Mouse (Mus musculus) brain, adult 2 months (tissue): Measurements from ENCODE around the gene Dpp7.

Source experiments
- DNase-seq: peaks from one replicate; pipeline ENCODE4 v3.0.0; 2011; ENCODE audit warnings: low read depth, low spot score

The Dpp7 gene

GRCm38 (mm10) chr2:25365091-25365761, 9.1 kb upstream of the Dpp7 start, which contains the start of gene Uap1l1:
Gene Uap1l1 (minus strand): TSS chr2:25365682.
- peak; percentile 76 for DNase-seq

- DNase-seq: no peak
Measured at GRCm38 (mm10) chr2:25364761-25365090, 8.6 kb upstream of the Dpp7 start.

- no peak for DNase-seq
Measured at GRCm38 (mm10) chr2:25364313-25364712, 8.2 kb upstream of the Dpp7 start.

DNA sequence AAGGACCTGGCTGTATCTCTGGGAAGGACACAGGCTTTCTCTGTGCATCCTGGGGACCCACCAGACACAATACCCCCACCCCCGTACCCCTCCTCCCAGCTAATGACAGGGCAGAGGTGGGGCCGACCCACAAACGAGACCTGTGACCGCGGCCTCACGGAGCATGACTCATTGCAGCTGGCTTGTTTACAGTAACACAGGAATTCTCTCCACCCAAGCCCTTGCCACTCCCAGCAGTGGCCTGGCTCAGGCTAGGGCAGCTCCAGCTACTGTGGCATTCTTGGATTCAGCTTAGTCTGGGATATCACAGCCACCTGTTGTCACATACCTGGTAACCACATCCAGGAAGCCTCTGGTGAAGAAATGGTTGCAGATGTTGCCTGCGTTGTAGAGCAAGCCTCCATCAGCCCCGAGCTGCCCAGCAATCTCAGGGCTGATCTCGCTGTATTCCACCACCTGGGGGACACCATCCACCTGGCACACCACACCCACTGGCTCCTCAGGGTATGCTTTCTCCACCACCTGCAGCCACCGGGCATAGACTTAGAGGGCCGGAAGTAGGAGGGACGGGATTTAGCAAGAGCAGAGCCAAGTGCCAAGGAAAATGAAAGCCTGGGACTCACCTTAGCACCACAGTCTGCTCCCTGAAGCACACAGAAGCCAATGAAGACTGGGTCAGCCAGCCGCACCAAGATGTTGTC, 7.5 kb upstream of the Dpp7 start:
- no peak for DNase-seq

GRCm38 (mm10) chr2:25359848-25360247, 3.7 kb upstream of the Dpp7 start:
- no peak for DNase-seq

DNA sequence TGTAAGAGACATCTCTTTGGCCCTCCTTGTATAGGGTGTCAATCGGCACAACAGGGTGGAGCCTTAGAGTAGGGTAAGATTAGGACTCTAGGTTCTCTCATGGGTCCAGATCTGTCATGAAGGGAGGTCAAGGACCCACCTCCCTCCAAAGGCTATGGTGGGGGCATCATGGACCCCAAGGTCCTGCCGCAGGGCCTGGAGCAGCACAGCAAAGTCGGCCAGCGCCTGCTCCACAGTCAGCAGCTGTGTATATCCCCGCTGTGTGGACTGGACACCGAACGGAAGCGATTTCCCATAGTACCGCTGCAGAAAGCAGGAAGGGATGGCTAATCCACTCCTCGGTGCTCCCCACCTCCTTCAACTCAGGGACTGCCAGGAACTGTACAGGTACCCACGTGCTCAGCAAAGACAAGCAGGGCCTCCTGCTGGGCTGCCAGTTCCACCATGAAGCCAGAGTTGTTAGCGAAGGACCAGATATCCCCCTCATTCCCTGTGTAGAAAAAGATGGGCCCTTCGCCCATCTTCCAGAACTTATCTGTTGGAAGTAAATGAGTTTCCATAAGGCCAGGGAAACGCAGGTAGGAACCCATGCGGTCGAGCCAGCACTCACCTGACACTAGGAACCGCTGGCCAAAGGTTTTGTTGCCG, 616 bp downstream of the Dpp7 start:
- DNase-seq: no peak

GRCm38 (mm10) chr2:25354211-25354610, 1.9 kb downstream of the Dpp7 start:
- no peak for DNase-seq

DNA sequence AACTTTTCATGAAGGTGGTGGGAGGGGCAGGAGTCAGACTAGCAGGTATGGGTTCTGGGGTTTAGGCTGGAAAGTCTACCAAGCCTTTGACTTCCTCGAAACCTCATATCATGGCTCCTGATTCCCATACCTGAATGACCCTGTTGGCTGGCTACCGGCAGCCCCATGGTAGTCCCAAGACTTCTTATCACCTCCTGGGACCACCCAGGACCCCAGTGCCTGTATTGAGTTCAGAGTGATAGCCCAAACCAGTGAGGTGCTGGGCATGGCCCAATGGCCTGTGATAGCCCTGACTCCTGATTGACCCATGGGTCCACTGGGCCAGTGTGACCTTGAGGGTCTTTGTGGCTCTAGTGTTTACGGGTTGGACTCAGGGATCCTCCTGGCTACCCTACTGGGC, 5.5 kb downstream of the Dpp7 start:
- no peak for DNase-seq

- no peak for DNase-seq
Measured at GRCm38 (mm10) chr2:25349499-25349898, 6.7 kb downstream of the Dpp7 start.

DNA sequence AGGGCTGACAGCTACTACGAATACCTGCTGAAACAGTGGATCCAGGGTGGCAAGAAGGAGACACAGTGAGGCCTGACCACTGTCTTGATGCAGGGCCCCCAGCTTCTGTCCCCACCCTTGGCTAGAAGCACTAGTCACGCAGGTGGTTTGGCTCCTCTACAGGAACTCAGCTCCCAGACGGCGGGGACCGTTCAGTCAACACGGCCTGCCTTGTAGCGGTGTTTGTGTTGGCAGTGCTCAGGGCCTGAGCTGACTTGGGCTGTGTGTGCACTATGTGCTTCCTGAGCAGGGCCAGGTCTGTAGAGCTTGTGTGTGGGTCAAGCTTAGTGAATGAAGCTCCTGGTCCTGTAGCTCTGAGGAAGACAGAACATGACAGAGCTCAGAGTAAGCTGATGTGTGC, 8.0 kb downstream of the Dpp7 start:
- no peak for DNase-seq

DNA sequence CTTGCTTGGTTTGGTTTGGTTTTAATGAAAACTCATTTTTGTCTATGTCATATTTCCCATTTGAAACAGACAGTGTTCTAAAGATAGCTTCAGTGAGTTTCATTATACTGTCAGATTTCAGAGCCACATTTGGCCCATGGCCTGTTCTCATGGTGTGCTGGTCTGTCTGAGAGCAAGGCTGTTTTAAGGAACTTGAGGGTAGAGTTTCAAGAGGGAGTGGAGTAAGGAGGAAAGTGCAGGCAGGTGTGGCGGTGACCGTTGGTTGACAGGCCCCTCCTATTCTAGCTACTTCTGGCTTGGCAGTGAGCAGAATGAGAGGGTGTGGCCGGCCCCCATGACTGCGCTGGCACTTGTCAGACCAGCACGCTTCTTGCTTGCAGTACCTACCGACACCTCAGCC, 17.9 kb downstream of the Dpp7 start:
- no peak for DNase-seq

- DNase-seq: no peak
Measured at GRCm38 (mm10) chr2:25333569-25333968, 22.6 kb downstream of the Dpp7 start.

GRCm38 (mm10) chr2:25332286-25333160, 23.6 kb downstream of the Dpp7 start, which contains the start of gene Man1b1:
Gene Man1b1 (plus strand): TSS chr2:25332338.
- peak; percentile 100 for DNase-seq

- no peak for DNase-seq
Measured at GRCm38 (mm10) chr2:25331470-25331869, 24.7 kb downstream of the Dpp7 start.

- peak; percentile 79 for DNase-seq
Measured at GRCm38 (mm10) chr2:25328440-25328839, 27.7 kb downstream of the Dpp7 start.

GRCm38 (mm10) chr2:25326036-25326435, 30.1 kb downstream of the Dpp7 start:
- DNase-seq: no peak

- peak; percentile 58 for DNase-seq
Measured at GRCm38 (mm10) chr2:25320084-25320483, 36.1 kb downstream of the Dpp7 start.

- DNase-seq: peak; percentile 97
Measured at GRCm38 (mm10) chr2:25318971-25319773, 37.0 kb downstream of the Dpp7 start, which contains the start of gene Grin1. Gene Grin1 (minus strand): TSS chr2:25319187.

DNA sequence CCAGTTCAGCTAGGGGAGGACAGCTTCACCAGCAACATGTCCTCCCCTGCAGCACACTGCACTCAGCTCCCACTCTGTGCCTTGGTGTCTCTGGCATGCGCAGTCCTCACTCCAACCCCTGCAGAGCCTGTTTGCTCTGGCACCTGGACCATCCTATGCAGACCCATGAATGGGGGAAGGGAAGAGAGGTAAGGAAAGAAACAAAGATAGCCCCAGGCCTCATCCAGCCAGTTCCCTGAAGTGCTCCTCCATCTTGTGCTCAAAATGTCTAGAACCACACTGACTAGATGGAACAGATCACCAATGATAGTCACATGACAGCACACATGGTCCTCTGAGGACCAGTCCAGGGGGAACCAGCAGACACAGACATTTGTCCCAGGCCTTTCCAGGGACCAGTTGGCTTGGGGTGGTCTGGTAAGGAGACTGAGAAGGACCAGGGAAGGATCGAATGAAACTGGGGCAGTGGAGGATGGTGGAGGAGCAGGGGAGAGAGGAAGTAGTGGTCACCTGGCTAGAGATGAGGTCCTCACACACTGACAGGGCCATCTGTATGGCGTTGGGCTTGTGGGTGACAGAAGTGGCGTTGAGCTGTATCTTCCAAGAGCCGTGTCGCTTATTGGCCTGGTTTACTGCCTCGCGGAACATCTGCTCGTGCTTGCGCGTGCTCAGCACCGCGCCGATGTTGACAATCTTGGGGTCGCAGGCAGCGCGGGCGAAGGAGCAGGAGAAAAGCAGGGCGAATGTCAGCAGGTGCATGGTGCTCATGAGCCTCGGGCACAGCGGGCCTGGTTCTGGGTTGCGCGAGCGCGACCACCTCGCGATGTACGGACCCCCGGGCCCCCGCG, 37.8 kb downstream of the Dpp7 start:
- peak; percentile 94 for DNase-seq

DNA sequence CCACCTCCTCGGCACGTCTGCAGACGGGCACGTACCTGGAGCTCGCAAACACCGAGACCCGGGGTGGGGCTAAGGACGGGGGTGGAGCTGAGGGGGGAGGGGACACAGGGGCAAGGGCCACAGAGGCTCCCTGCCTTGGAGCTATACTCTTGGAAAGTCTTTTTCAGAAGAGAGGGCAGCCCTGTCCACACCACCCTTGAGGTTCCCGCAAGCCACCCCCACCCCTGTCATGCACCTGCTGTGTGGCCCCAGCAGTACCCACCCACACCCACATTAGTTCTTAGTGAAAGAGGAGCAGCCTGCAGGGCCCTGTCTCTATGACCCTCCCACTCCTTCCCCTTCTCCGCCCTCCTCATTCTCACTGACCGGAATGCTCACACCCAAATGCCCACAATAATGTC, 44.7 kb downstream of the Dpp7 start:
- DNase-seq: no peak
